Mouse (Mus musculus) thymus, postnatal 14 days (tissue): ENCODE measurements around the gene Limd2.
"Not testable (repeated sequence)": the region's sequence is repeated elsewhere in the genome, so short reads cannot be mapped to it uniquely, and the experiment has no call there.

Experiments
- DNase-seq: peaks from one replicate; pipeline ENCODE4 v3.0.0; 2021

The Limd2 gene

DNA sequence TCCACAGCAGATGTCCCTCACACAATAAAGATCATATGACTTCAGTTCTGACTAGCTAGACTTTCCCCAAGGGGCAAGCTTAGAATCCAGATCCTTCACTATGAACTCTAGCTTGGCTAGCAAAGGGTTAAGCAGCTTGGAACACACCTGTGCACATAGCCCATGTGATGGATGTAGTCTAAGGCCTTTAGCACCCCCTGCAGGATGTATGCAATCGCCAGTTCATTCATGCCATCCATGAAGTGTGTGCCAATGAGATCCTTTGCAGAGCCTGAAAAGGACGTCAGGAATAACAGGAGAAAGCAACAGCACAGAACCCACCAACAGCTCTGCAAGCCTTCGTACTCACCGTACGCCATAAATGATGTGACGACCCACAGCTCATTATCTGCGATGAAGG lies 10.1 kb upstream of the Limd2 start:
- peak; percentile 88 for DNase-seq

DNA sequence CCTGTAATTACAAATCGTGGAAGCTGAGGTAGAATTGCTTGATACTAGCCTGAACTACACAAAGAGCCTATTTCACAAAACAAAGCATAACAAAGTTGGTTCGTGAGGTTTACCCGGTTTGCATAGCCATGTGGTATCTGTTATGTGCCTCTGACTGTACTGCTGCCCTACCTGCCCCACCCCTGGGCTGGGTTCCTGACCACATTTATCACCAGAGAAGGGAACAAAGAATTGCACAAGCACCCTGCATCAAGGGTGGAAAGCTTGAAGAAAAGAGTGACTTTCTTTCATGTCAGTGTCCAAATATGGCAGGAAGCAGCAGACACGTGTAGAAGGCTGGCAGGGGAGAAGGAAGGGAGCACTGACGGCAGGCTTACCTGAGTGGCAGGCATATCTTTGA lies 6.8 kb upstream of the Limd2 start:
- DNase-seq, result peak; percentile 74

DNA sequence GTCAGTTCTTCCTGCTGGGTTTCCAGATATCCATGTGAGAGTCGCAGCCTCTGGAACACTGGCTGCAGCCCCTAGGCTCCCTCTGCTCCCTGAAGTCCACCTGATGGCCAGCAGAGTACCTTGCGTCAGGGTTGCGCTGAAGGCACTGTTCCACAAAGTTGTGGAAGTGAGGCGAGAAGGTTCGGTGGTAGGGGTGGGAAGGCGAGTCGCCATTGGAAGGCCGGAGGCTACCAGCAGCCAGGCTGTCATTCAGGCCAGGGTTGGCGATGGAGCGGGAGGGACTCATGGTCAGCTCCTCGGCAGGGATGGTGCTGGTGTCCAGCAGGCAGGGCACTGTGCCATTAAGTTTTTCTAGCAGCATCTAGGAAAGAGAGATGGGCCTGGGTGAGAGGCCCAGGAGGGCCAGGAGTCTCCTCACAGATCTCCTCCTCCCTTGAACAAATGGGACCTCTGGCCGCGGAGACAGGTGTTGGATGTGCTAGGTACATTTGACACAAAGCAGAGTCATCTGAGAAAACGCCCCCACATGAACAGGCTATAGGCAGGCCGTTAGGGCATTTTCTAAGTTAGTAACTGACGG lies 4.0 kb upstream of the Limd2 start:
- DNase-seq, result no peak

DNA sequence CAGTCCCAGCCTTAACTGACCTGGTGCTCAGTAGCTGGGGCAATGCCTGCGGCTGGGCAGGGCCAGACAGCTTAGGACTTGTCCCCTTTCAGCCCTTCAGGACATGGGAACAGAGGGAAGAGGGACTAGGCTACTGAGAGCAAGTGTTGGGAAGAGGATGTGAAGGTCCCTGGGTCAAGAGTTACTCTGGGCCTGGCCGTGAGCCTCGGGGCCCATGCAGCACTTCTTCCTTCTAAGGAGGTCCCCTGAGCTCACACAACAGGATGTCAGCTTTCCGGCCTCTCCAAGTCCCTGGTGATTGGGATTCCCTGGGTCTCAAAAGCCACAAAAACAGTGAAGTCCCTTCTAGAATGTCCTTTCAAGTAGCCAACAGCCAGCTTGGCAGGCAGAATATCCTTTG lies 2.9 kb upstream of the Limd2 start:
- no peak for DNase-seq

DNA sequence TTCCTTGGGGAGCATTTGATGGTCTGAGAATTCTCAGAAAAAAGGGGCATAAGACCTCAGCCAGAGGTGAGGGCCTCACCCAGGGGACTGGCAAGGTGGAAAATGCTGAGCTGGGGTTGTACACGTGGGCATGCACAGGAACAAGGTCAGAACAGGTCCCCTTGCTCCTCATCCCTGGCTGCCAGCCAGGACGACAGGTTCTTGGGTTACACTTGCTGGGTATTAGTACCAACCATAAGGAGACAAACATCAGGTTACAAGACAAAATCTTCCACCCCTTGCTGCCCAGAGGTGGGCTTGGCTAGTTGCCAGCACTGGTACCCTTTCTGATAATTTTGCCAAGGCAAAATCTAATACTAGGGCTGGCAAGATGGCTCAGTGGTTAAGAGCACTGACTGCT lies 1.6 kb upstream of the Limd2 start:
- no peak for DNase-seq

DNA sequence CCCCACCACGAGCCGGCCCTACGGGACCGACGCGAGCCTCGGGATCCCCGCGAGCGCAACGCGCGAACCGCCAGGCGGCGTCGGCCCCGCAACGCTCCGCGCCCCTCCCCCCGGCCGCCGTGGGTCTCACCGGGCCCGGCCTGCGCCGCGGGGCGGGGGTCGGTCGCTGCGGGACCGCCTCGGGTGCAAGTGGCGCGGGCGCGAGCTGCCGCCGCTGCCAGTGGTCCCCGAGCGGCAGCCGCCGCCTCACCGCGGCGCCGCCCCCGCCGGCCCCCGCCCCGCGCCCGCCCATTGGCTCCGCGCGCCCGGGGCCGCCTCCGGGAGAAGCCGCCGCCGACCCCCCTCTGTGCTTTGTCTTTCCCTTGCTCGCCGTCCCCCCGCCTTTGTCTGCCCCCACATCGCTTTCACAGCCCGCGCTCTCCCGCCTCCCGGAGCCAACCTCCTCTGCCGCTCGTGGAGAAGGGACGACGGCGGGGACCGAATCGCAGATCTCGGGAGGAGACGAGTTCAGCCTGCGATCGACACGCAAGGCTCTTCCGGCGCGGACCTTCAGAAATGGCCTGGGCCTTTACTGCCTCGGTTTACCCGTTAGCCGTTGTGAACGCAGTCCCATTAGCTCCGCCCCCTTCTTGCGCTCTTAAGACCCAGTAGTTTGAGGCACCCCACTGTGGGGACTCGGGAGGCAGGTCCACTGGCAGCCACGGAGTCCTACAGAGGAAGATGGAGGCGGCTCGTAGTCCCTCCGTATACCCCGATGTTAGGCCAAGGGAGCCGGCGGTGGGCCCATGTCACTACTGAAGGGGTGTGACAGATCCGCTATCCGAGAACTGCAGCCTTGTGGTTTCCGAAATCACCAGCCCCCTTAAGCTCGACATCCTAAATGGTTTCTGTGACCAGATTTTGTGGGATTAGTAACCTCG lies 479 bp downstream of the Limd2 start:
- DNase-seq, result peak; percentile 94

DNA sequence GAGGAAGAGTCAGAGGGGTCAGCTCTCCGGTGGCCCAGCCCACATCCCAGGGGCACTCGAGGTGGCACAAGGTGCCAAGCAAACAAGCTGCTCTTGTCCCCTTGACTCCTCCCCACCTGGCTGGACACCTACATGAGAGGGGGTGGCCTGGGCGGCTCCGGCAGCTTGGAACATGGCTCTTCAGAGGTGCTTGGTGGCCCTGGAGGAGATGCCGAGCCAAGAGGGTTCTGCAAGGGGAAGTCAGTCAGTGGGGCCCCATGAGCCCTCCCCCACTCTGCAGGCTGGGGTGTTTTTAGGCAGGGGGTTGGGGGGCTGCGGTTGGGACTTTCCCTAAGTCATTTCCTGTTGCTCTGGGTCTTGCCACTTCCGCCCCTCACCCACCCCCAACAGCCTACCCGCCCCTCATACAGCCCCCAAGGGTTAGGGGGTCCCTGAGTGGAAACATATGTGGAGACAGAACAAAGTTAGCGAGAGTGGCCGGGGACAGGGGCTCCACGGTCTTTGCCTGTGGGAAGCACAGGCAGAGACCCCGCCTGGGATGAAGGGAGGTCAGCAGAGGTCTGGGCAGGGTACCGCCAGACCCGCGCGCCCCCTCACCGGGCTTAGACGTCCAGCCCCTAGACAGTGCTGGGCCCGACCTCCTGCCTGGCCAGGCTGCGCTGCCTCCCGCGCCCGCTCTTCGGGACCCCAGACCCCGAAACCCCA lies 1.3 kb downstream of the Limd2 start:
- peak; percentile 96 for DNase-seq

DNA sequence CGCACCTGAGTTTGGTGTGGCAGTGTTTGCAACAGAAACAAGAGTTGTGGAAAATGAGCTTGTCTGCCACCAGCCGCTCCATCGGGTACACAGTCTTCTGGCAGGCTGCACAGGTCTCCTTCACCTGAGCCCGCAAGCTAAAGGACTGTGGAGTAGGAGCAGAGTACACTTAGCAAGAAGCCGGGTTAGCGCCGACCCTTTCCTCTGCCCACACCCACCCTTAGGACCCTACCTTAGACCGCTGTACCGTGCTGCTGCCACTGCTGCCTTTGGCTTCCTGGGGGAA lies 1.8 kb downstream of the Limd2 start:
- DNase-seq, result no peak

DNA sequence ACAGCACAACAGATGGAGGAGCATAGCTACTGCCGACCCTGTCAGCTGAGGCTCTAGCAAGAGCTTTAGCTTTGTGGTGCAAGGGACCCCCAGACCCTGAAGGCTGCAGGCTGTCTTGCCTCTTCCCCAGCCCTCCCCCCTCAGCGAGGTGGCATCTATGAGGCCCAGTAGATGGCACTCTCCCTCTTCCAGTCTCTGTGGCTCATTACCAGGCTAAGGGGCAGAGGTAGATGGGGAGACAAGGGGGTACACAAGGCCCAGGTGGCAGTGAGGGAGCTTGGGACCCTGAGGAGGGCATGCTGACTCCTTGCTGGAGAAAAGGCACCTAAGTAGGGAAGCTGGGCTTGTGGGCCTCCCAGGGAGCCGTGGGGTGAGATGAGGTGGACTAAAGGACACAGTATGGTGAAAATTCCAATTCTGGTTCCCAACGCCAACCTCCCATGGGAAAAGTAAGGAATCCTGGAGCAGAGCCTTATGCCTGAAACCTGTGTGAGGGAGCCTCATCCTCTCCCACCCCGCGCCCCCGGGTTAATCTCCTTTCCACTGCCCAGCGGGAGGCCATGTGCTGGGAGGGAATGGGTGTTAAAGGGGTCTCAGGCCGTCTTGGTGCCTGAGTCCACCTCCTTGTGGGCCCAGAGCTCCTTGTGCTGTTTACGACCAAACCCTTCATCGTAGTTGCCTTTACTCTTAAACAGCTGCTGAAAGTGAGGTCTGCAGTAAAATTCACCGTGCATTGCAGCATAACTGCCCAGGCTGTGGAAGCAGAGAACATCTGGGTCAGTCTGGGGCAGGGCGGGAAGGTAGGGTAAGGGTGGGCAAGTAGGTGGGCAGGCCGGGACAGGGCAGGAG lies 2.4 kb downstream of the Limd2 start:
- DNase-seq, result peak; percentile 83

DNA sequence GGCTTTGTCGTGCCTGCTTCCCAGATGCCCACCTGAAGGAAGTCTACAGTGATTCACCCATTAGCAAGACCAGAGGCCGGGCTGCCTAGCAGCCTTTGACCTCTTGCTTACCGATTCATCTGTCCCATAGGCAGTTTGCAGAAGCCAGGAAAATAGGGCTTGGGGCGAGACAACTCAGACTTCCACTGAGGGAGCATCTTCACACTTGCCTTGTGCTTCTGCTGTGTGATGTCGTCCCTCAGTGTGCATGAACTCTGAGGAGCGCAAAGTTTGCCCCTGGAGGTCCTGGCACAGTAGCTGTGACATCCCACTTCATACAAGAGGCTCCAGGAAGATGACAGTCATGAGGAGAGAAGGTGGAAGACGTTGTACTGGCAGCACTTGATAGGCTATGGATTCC lies 3.5 kb downstream of the Limd2 start:
- no peak for DNase-seq

DNA sequence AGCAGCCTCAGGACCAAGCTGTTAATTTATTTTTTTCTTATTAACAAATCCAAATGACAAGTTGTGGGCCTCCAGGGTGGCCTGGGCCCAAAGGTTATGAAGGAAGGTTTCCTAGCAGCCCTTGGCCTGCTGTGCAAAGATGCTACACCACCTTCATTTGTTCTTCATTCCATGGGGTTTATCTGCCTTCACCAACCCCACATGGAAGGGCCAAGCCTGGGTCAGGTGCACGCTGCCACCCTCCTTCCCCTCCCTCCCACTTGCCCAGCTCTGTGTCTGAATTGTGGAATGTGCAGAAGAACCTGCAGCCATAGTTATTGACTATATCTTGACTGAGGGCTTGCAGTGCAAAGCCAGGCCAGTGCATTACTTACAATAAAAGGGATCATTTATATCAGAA lies 4.4 kb downstream of the Limd2 start:
- DNase-seq, result no peak

DNA sequence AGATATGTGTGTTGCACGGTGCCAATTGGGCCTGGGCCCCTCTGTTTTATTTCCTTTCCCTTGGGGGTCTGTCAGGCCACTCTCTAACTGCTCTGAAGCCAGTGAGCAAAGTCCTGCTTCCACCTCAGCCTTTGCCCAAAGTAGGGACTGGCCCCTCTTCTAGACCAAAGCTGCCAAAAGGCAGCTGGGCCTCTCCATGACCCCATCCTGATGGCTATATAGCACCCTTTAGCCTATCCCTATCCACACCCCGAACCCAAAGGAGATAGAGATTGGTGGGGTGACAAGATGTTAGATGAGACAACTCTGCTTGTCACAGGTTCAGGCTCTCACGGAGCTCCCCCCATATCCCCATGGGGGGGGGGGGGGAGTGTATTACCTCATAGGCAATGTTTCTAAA lies 4.9 kb downstream of the Limd2 start:
- DNase-seq, result no peak

DNA sequence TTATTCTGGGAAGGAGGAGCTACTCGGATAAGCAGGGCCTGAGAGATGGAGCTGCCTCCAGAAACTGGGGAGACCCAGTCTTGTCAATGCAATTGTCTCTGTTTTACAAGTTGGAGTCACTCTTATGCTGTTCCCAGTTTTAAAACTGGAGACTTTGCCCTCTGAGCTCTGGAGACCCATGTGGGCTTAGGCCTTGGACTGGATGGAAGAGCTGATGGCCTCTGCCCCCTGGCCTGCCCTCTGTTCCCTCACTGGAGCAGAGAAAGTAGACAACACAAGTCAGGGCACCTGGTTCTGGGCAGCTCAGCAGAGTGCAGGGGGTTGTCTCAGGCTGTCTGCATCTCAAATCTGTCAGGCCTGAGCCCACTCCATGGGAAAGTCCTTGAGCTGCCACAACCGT lies 5.9 kb downstream of the Limd2 start:
- no peak for DNase-seq

DNA sequence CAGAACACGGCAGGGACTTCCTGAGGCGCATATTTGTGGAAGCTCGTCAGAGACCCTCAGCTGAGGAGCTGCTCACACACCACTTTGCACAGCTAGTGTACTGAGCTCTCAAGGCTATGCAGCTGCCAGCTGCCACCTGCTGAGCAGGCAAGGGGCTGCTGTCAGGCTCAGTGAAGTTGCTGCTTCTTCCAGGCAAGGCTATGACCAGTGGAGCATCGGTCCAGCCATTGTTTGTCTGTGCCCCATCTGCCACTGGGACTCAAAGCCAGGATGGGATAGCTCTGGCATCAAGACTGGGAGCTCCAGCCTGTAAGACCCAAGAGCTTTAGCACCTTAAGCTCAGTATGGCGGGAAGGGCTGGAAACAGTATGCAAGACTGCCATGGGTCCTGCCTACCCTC lies 6.6 kb downstream of the Limd2 start:
- no peak for DNase-seq

DNA sequence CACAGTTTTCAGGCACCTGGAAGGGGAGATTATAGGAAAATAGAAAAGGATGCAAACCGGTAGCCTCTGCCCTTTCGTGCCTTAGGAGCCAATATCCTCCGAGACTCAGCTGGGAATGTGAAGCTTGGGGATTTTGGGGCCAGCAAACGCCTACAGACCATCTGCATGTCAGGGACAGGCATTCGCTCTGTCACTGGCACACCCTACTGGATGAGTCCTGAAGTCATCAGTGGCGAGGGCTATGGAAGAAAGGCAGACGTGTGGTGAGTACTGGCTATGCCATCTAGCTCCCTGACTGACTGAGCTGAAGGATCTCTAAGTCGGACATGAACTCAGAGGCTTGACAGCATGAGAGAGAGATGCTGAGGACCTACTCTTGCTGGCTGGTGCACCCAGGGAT lies 8.5 kb downstream of the Limd2 start:
- DNase-seq, result no peak

DNA sequence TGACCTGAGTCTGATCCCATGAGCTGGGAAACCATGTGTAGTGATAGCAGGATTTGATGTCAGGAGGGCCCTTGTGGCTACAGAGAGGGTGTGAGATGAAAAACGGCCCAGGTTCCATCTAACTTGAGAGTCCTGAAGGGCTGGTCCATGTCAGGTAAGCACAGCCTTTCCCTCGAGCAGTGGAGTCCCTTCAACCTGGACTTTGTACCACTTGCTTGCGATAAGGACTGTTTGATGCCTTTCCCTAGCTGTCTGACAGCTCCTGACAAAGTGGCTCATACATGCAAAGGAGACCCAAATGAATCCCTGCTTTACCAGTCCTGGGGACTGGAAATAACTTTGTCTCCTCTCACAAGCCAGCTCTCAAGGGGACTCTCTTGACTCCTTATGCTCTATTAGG lies 9.4 kb downstream of the Limd2 start:
- DNase-seq, result no peak

DNA sequence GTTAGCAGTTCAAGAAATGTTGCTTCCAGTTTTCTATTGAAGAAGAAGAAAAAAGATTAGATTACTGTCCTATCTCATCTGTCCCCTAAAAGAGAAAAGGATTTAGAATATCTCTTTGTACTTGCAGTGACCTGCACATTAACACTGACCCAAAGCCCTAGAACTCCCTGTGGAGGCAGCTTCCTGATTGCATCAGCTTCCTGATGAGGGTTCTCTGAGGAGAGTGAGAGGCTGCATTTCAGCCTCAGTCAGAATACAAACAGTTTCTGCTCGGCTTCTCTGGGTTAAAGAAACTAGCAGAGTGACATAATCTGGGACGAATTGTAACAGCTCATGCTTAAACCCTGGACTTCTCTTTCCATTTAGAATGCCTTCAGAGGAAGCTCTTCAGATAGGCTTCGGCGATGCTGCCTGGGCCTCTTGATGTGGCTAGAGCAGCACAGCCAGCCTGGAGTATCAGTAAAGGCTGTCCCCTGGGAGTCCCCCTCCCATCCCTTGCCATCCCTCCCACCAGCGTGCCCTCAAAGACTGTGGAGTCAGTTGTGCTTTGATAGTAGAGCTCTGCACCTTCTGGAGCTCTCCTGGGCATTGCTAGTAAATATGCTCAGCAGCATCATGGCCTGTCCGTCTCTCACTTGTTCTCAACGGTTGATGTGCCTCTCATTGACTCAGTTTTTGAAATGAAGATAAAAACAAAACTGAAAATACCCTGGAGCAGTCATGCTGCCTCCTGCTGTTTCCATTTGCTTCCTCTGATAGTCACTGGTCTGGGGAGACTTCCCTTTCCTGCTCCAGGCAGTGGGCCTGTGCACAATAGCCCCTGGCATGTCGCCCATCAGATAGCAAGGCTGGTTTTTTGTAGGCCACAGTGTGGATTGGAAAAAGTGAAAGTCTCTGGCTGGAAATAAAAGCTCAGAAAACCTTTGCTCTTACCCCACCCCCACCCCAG lies 25.8 kb downstream of the Limd2 start:
- no peak for DNase-seq

DNA sequence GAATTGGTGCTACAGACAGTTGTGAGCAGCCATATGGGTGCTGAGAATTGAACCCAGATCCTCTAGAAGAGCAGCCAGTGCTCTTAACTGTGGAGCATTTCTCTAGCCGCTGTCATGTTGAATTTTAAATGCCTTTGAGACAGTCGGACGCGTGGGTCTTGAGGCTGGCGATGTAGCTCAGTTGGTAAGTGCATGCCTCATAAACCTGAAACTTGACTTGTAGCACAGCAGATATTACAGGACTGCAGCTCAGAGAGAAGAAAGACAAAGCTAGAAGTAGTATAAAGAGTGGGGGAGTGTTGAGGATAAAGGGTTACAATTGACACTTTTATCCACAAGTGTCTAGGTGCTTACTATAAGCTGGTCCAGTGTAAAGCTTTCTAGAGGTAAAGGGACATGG lies 28.1 kb downstream of the Limd2 start:
- no peak for DNase-seq

DNA sequence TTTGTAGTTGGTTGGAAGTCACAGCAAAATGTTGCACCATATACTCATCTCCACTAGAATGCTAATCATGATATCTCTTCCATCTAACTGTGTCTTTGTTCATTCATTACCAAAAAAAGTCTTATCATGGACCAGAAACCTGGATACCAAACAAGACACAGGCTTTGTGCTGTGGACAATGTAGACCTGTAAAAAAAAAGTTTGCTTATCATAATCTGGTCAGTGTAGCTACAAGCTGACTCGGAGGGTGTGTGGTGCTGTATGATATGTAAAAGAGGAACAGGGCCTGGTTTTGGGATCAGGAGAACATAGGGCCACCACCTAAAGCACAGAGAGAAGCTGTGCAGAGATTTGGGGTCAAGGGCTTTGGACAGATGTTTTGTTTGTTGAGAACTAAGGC lies 31.2 kb downstream of the Limd2 start:
- DNase-seq, result no peak

DNA sequence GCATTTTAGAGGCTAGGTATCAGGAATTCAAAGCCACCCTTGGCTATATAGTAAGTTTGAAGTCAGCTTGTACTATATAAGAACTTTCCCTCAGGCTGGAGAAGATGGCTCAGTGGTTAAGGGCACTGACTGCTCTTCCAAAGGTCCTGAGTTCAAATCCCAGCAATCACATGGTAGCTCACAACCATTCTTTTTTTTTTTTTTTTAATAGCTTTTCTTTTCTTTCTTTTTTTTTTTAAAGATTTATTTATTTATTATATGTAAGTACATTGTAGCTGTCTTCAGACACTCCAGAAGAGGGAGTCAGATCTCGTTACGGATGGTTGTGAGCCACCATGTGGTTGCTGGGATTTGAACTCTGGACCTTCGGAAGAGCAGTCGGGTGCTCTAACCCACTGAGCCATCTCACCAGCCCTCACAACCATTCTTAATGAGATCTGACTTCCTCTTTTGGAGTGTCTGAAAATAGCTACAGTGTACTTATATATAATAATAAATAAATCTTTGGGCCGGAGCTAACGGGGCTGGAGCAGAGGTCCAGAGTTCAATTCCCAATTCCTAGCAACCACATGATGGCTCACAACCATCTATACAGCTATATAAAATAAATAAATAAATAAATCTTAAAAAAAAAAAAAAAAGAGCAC lies 33.8 kb downstream of the Limd2 start:
- not testable (repeated sequence) for DNase-seq

DNA sequence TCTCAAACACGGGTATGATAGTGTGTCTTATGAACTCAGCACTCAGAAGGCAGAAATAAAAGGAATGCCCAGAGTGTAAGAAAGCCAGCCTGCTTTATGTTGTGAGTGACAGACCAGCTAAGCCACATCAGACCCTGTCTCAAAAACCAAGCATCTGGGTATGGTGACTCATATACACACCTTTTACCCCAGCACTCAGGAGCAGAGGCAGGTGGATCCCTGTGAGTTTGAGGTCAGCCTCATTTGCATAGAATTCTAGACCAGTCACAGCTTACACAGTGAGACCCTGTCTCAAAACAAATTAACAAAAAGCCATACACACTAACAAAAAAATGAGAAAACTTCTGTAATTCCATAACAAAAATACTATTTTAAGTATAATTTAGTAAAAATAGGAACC lies 34.8 kb downstream of the Limd2 start:
- DNase-seq, result no peak

DNA sequence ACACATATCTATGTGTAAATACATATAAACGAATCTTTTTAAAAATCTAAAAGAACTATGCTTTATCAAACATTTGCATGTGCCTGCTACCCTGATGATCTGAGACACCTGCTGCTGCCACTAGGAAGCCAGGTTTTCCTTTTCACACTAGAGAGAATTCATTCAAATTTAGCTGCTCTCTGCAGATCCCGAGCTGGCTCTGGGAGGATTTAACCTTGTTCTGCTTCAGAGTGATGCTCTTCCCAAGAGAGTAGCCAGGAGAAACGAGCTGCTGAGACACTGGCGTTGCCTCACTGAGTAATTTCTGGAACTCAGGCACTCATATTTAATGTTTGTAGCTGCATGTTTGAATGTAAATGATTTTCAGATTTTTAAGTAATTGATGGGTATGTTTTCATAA lies 35.9 kb downstream of the Limd2 start:
- no peak for DNase-seq
